Mouse (Mus musculus) central nervous system, embryonic 11.5 days (tissue): Measurements from ENCODE around the gene Grap2. TPM values are rescaled to one million over a fixed set of nuclear protein-coding genes. Genes with fewer than 3 reads are reported as not detected.

ENCODE experiments used
- polyA plus RNA-seq: library from polyadenylated mRNA; depleted of rRNA; stranded (reverse); fragments of >200 nt; gene quantifications from 2 replicates; pipeline ENCODE4 v1.2.3, GENCODE M21; 2012; rRNA removed

Gene Grap2
- 3.1 and 3.8 TPM in 2 replicates for polyA plus RNA-seq

DNA sequence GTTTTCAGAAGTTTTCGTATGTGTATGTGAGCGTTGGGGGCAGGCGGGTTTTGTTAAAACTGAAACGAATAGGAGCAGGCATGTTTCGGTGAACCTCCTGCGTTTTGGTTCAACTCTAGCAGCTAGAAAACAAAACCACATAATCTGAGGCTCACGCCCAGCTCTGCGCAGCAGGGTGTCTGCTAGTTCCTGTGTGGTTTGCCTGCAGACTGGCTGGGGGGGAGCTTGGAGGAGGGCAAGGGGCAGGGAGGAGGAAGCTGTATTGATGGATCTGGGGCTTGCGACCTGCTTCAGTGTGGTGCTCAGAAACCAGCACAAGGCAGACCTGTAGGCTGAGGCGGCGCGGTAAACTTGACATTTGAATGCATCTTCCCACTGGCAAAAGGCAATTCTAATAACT, at the start of gene Grap2:
Grap2 (plus strand) TSS at position 304 of the 400 bp plus-strand sequence.

DNA sequence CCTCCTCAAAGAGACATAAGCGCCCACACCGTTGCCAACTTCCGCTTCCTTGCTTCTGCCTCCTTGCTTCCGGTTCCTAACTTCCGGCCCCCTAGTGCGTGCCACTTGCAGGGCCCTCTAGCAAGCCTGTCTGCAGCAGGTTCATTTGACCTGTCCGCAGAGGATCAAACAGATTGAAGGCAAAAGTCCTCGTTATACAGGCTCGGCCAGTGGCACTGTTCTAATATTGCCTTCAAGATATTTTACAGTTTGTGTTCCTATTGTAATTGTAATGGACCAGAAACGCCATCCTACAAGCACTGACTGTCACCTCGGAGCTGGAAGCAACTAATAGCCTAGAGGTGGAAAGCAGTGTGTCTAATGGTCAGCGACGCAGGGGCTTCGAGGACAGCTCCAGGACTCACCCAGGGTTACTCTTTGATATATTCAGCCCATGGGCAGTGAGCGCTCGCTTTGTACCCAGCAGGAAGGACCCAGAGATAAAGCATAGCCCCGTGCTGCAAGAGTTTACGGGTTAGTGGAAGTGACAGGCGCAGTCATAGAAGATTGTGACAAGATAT, 7.2 kb upstream of the Grap2 start, which contains the start of gene Enthd1:
Enthd1 (minus strand) TSS at position 51 of the 560 bp plus-strand sequence.

GRCm38 (mm10) chr15:80671295-80672252, 99.2 kb downstream of the Grap2 start, which contains the start of gene Fam83f:
Gene Fam83f, plus strand, starts transcription at chr15:80671847.

Other genes with a start within 250 kb of the Grap2 start
- gene Enthd1, start 7.4 kb upstream of the Grap2 start, polyA plus RNA-seq, result not detected in 2 replicates
- 0.24 and 0.34 TPM in 2 replicates for gene Fam83f, start 99.3 kb downstream of the Grap2 start, polyA plus RNA-seq
- 15.8 and 21.6 TPM in 2 replicates for gene Tnrc6b, start 138.7 kb downstream of the Grap2 start, polyA plus RNA-seq